20 mouse cellular contexts compared by ENCODE assay signal in genomic region chr19:45065226-45065625, GRCm38 (mm10). TPM values are rescaled to one million over a fixed set of nuclear protein-coding genes. Genes with fewer than 3 reads are reported as not detected.
DNase-seq lines count a peak whose midpoint lies in the region; ATAC-seq and TF ChIP-seq lines count a peak whose summit lies in the region.
"Had no signal": no experiment of that assay in that cellular context is flagged by ENCODE, and none has a peak within 500 bp of the region (broad histone marks: within the 10 kb centered on the region; RNA-seq: fewer than 3 reads in every experiment).

No protein-coding gene starts in this region.

- TF ChIP-seq CTCF in hindbrain, postnatal 0 days (IDR thresholded peaks at IDR 0.05; ENCODE audit: low read depth): peak; percentile 9; the same call in 1 of the 2 replicates
- no peak for TF ChIP-seq CTCF in testis, adult 2 months (IDR thresholded peaks at IDR 0.05; ENCODE audit: control insufficient read depth, insufficient read depth, insufficient replicate concordance, low read depth, low read length)

- no peaks in the 10 kb centered on the region for H3K36me3 ChIP-seq in hindbrain, postnatal 0 days (ENCODE audit: insufficient read depth, low read length)
- H3K36me3 ChIP-seq in hindbrain, embryonic 12.5 days: no peaks in the 10 kb centered on the region
- H3K36me3 ChIP-seq in testis, adult 2 months (ENCODE audit: control insufficient read depth, insufficient read depth, low read length): no peaks in the 10 kb centered on the region
- H3K36me3 ChIP-seq in midbrain, embryonic 13.5 days: no peaks in the 10 kb centered on the region
- no peaks in the 10 kb centered on the region for H3K36me3 ChIP-seq in forebrain, embryonic 16.5 days (ENCODE audit: control insufficient read depth, insufficient read depth)
- H3K36me3 ChIP-seq: intestine, embryonic 15.5 days had no signal

- H3K9ac ChIP-seq in hindbrain, postnatal 0 days (replicated peaks; ENCODE audit: low read length): no peak overlapping the region
- no peak overlapping the region for H3K9ac ChIP-seq in hindbrain, embryonic 12.5 days
- H3K9ac ChIP-seq in midbrain, embryonic 13.5 days (replicated peaks): no peak overlapping the region
- no peak overlapping the region for H3K9ac ChIP-seq in forebrain, embryonic 16.5 days (replicated peaks; ENCODE audit: low read depth, low read length)
- H3K9ac ChIP-seq: forebrain, postnatal 0 days; intestine, embryonic 15.5 days; liver, embryonic 14.5 days had no signal

- DNase-seq in hindbrain, postnatal 0 days (ENCODE audit: low spot score): no peak
- no peak for DNase-seq in testis, postnatal 14 days (ENCODE audit: low spot score)
- DNase-seq in urinary bladder, adult 2 months (ENCODE audit: low spot score): no peak
- DNase-seq: adrenal gland, postnatal 36 days; cerebellum, postnatal 10 days; embryo, embryonic 11 days; forebrain, postnatal 0 days; heart, adult 2 months; heart, postnatal 10 days; kidney, postnatal 36 days; left cerebral cortex, postnatal 4 days; lung, postnatal 10 days had no signal

- peaks cover 20% of the 10 kb centered on the region for H3K27me3 ChIP-seq in hindbrain, postnatal 0 days (ENCODE audit: insufficient read depth, low read length)
- H3K27me3 ChIP-seq in hindbrain, embryonic 12.5 days: peaks cover 63% of the 10 kb centered on the region
- H3K27me3 ChIP-seq in testis, adult 2 months (ENCODE audit: control insufficient read depth, insufficient read depth, low read length): no peaks in the 10 kb centered on the region
- peaks cover 66% of the 10 kb centered on the region for H3K27me3 ChIP-seq in midbrain, embryonic 13.5 days
- peaks cover 51% of the 10 kb centered on the region for H3K27me3 ChIP-seq in forebrain, embryonic 16.5 days (replicated peaks; ENCODE audit: control insufficient read depth, insufficient read depth, low read length)

- H3K9me3 ChIP-seq in hindbrain, postnatal 0 days (ENCODE audit: low read length): no peaks in the 10 kb centered on the region
- H3K9me3 ChIP-seq in hindbrain, embryonic 12.5 days (replicated peaks): no peaks in the 10 kb centered on the region
- H3K9me3 ChIP-seq in midbrain, embryonic 13.5 days: no peaks in the 10 kb centered on the region
- no peaks in the 10 kb centered on the region for H3K9me3 ChIP-seq in forebrain, embryonic 16.5 days (ENCODE audit: control insufficient read depth, low read length)
- H3K9me3 ChIP-seq: intestine, embryonic 15.5 days had no signal

- H3K4me2 ChIP-seq in hindbrain, postnatal 0 days (ENCODE audit: low read depth, low read length): no peak overlapping the region
- no peak overlapping the region for H3K4me2 ChIP-seq in hindbrain, embryonic 12.5 days (replicated peaks)
- no peak overlapping the region for H3K4me2 ChIP-seq in midbrain, embryonic 13.5 days (replicated peaks)
- no peak overlapping the region for H3K4me2 ChIP-seq in forebrain, embryonic 16.5 days (ENCODE audit: low read length)
- H3K4me2 ChIP-seq: intestine, embryonic 15.5 days had no signal

- no peak overlapping the region for H3K4me3 ChIP-seq in hindbrain, postnatal 0 days (ENCODE audit: low read length)
- no peak overlapping the region for H3K4me3 ChIP-seq in hindbrain, embryonic 12.5 days
- H3K4me3 ChIP-seq in testis, adult 2 months (ENCODE audit: control insufficient read depth, low read depth, low read length): peak overlapping the region; percentile 56
- H3K4me3 ChIP-seq in midbrain, embryonic 13.5 days (replicated peaks): no peak overlapping the region
- no peak overlapping the region for H3K4me3 ChIP-seq in forebrain, embryonic 16.5 days (replicated peaks; ENCODE audit: low read length)
- H3K4me3 ChIP-seq: heart, adult 2 months; intestine, embryonic 15.5 days had no signal

- no peak for ATAC-seq in hindbrain, postnatal 0 days
- ATAC-seq in hindbrain, embryonic 12.5 days (ENCODE audit: low FRiP score): no peak
- peak; percentile 49; the same call in 1 of the 2 replicates for ATAC-seq in midbrain, embryonic 13.5 days
- ATAC-seq in forebrain, embryonic 16.5 days: no peak
- ATAC-seq: activated CD4-positive, CD25-positive, alpha-beta regulatory T cell, adult 4 months; forebrain, postnatal 0 days; intestine, embryonic 15.5 days had no signal

- TF ChIP-seq POLR2A in testis, adult 2 months (IDR thresholded peaks at IDR 0.05; ENCODE audit: control insufficient read depth, low read depth, low read length): no peak

- no peaks in the 10 kb centered on the region for H3K4me1 ChIP-seq in hindbrain, postnatal 0 days (ENCODE audit: insufficient read depth, low read length)
- peaks cover 8% of the 10 kb centered on the region for H3K4me1 ChIP-seq in hindbrain, embryonic 12.5 days
- peaks cover 15% of the 10 kb centered on the region for H3K4me1 ChIP-seq in testis, adult 2 months (ENCODE audit: control insufficient read depth, insufficient read depth, low read length)
- peaks cover 14% of the 10 kb centered on the region for H3K4me1 ChIP-seq in midbrain, embryonic 13.5 days (replicated peaks)
- H3K4me1 ChIP-seq in forebrain, embryonic 16.5 days (replicated peaks; ENCODE audit: control insufficient read depth, insufficient read depth, low read length): peaks cover 4% of the 10 kb centered on the region
- H3K4me1 ChIP-seq: intestine, embryonic 15.5 days had no signal

- H3K27ac ChIP-seq in hindbrain, postnatal 0 days: no peak overlapping the region
- H3K27ac ChIP-seq in hindbrain, embryonic 12.5 days: no peak overlapping the region
- no peak overlapping the region for H3K27ac ChIP-seq in testis, adult 2 months (ENCODE audit: control insufficient read depth, insufficient read depth, low read depth, low read length)
- no peak overlapping the region for H3K27ac ChIP-seq in midbrain, embryonic 13.5 days
- no peak overlapping the region for H3K27ac ChIP-seq in forebrain, embryonic 16.5 days (ENCODE audit: low read length)
- H3K27ac ChIP-seq: heart, adult 2 months; intestine, embryonic 15.5 days; liver, embryonic 14.5 days had no signal

- WGBS in hindbrain, postnatal 0 days: 5% methylated on average over 21 of the region's 21 CpGs
- WGBS in hindbrain, embryonic 12.5 days: 5% methylated on average over 21 of the region's 21 CpGs
- 6% methylated on average over 21 of the region's 21 CpGs for WGBS in midbrain, embryonic 13.5 days
- 2% methylated on average over 20 of the region's 21 CpGs for WGBS in forebrain, embryonic 16.5 days

RNA-seq across cellular contexts. Expression of gene Kazald1, which starts 9.8 kb away (rescaled TPM):
- total RNA-seq in hindbrain, postnatal 0 days (2014; rRNA removed): 1.7 and 2.8 TPM in 2 replicates
- 2.6 and 3.2 TPM in 2 replicates for polyA plus RNA-seq in hindbrain, postnatal 0 days (2015; fragmentation: Nextera tagmentation; extraction: Ambion mirVana)
- polyA plus RNA-seq in hindbrain, embryonic 12.5 days (2016; fragmentation: Nextera tagmentation; extraction: Ambion mirVana): 9.4 and 14.1 TPM in 2 replicates
- 5.3 and 6.1 TPM in 2 replicates for polyA plus RNA-seq in testis, adult 2 months (2012; rRNA removed)
- polyA plus RNA-seq in midbrain, embryonic 13.5 days (2015; fragmentation: Nextera tagmentation; extraction: Ambion mirVana): 0.94 and 1.1 TPM in 2 replicates
- polyA plus RNA-seq in forebrain, embryonic 16.5 days (2015; fragmentation: Nextera tagmentation; extraction: Ambion mirVana): 0.80 and 3.4 TPM in 2 replicates
- polyA plus RNA-seq in urinary bladder, adult 2 months (2012; rRNA removed): 24.9 and 25.1 TPM in 2 replicates

RNA-seq across cellular contexts. Expression of gene Sfxn3, which starts 17.9 kb away (rescaled TPM):
- 63.9 and 76.9 TPM in 2 replicates for total RNA-seq in hindbrain, postnatal 0 days (2014; rRNA removed)
- 64.4 and 77.3 TPM in 2 replicates for polyA plus RNA-seq in hindbrain, postnatal 0 days (2015; fragmentation: Nextera tagmentation; extraction: Ambion mirVana)
- 38.2 and 41.6 TPM in 2 replicates for polyA plus RNA-seq in hindbrain, embryonic 12.5 days (2016; fragmentation: Nextera tagmentation; extraction: Ambion mirVana)
- polyA plus RNA-seq in testis, adult 2 months (2012; rRNA removed): 16.3 and 20.7 TPM in 2 replicates
- 58.1 and 61.2 TPM in 2 replicates for polyA plus RNA-seq in midbrain, embryonic 13.5 days (2015; fragmentation: Nextera tagmentation; extraction: Ambion mirVana)
- 69.5 and 80.3 TPM in 2 replicates for polyA plus RNA-seq in forebrain, embryonic 16.5 days (2015; fragmentation: Nextera tagmentation; extraction: Ambion mirVana)
- 46.3 and 51.2 TPM in 2 replicates for polyA plus RNA-seq in urinary bladder, adult 2 months (2012; rRNA removed)

RNA-seq across cellular contexts. Expression of gene Pdzd7, which starts 19.7 kb away (rescaled TPM):
- 4.8 and 7.7 TPM in 2 replicates for total RNA-seq in hindbrain, postnatal 0 days (2014; rRNA removed)
- polyA plus RNA-seq in hindbrain, postnatal 0 days (2015; fragmentation: Nextera tagmentation; extraction: Ambion mirVana): 1.9 and 2.5 TPM in 2 replicates
- 0.72 and 0.81 TPM in 2 replicates for polyA plus RNA-seq in hindbrain, embryonic 12.5 days (2016; fragmentation: Nextera tagmentation; extraction: Ambion mirVana)
- polyA plus RNA-seq in testis, adult 2 months (2012; rRNA removed): 1.0 and 1.1 TPM in 2 replicates
- polyA plus RNA-seq in midbrain, embryonic 13.5 days (2015; fragmentation: Nextera tagmentation; extraction: Ambion mirVana): 1.3 and 1.8 TPM in 2 replicates
- polyA plus RNA-seq in forebrain, embryonic 16.5 days (2015; fragmentation: Nextera tagmentation; extraction: Ambion mirVana): 1.9 and 2.7 TPM in 2 replicates
- polyA plus RNA-seq in urinary bladder, adult 2 months (2012; rRNA removed): 0.99 and 1.1 TPM in 2 replicates
- total RNA-seq: megakaryocyte-erythroid progenitor cell, adult 5-6 weeks had no signal

RNA-seq across cellular contexts. Expression of gene Lzts2, which starts 51.0 kb away (rescaled TPM):
- 44.1 and 44.7 TPM in 2 replicates for total RNA-seq in hindbrain, postnatal 0 days (2014; rRNA removed)
- 16.4 and 17.0 TPM in 2 replicates for polyA plus RNA-seq in hindbrain, postnatal 0 days (2015; fragmentation: Nextera tagmentation; extraction: Ambion mirVana)
- 71.0 and 72.1 TPM in 2 replicates for polyA plus RNA-seq in hindbrain, embryonic 12.5 days (2016; fragmentation: Nextera tagmentation; extraction: Ambion mirVana)
- 36.2 and 42.3 TPM in 2 replicates for polyA plus RNA-seq in testis, adult 2 months (2012; rRNA removed)
- 24.6 and 30.9 TPM in 2 replicates for polyA plus RNA-seq in midbrain, embryonic 13.5 days (2015; fragmentation: Nextera tagmentation; extraction: Ambion mirVana)
- polyA plus RNA-seq in forebrain, embryonic 16.5 days (2015; fragmentation: Nextera tagmentation; extraction: Ambion mirVana): 18.2 and 19.5 TPM in 2 replicates
- 54.3 and 71.9 TPM in 2 replicates for polyA plus RNA-seq in urinary bladder, adult 2 months (2012; rRNA removed)

RNA-seq across cellular contexts. Expression of gene Mrpl43, which starts 59.0 kb away (rescaled TPM):
- 97.1 and 98.4 TPM in 2 replicates for total RNA-seq in hindbrain, postnatal 0 days (2014; rRNA removed)
- 109 and 115 TPM in 2 replicates for polyA plus RNA-seq in hindbrain, postnatal 0 days (2015; fragmentation: Nextera tagmentation; extraction: Ambion mirVana)
- polyA plus RNA-seq in hindbrain, embryonic 12.5 days (2016; fragmentation: Nextera tagmentation; extraction: Ambion mirVana): 79.4 and 81.6 TPM in 2 replicates
- 43.4 and 46.8 TPM in 2 replicates for polyA plus RNA-seq in testis, adult 2 months (2012; rRNA removed)
- polyA plus RNA-seq in midbrain, embryonic 13.5 days (2015; fragmentation: Nextera tagmentation; extraction: Ambion mirVana): 91.3 and 91.5 TPM in 2 replicates
- 76.9 and 81.8 TPM in 2 replicates for polyA plus RNA-seq in forebrain, embryonic 16.5 days (2015; fragmentation: Nextera tagmentation; extraction: Ambion mirVana)
- polyA plus RNA-seq in urinary bladder, adult 2 months (2012; rRNA removed): 54.6 and 64.0 TPM in 2 replicates
